Mouse (Mus musculus) cerebellum, adult 9-10 months (tissue): ENCODE measurements around the gene Pop7.

Source experiments
- DNase-seq: peaks from one replicate; pipeline ENCODE4 v3.0.0; 2022

Gene Pop7

GRCm38 (mm10) chr5:137501709-137502666 lies at the start of gene Pop7:
TSS of gene Pop7 (minus strand) at chr5:137502518.
- DNase-seq, result peak; percentile 100

DNA sequence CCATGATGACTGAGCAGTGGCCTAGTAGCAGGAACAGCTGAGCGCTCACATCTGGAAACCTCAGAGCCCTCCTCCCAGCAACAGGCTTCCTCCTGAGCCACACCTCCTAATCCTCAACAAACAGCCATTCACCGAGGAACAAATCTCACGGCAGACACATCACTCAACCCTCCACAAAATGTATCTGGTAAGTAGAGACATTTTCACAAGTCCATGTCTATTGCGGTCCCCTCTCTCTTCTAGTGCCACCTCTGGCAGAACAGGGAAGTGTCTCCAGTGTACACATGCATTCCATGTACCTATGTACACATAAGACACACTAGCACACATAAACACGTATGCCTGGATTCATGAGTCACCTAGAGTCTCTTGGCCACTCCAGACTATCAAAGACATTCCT lies 48.8 kb upstream of the Pop7 start:
- no peak for DNase-seq

DNA sequence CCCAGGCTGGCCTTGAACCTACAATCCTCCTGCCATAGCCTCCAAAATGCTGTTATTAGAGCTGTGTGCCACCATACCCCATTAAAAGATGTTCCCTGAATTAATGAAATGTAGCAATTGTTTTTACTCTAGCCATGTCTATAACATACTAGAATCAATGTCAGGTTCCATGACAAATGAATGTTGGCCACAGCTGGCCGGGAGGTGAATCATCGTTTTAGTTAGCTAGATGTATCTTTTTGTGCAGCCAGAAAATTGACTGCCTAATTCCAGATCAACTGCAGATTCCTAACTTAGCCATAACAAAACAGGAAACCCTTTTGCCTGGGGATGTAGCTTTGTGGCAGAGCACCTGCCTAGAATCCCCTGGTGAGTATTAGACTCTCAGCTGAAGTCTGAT lies 47.5 kb upstream of the Pop7 start:
- DNase-seq, result no peak

DNA sequence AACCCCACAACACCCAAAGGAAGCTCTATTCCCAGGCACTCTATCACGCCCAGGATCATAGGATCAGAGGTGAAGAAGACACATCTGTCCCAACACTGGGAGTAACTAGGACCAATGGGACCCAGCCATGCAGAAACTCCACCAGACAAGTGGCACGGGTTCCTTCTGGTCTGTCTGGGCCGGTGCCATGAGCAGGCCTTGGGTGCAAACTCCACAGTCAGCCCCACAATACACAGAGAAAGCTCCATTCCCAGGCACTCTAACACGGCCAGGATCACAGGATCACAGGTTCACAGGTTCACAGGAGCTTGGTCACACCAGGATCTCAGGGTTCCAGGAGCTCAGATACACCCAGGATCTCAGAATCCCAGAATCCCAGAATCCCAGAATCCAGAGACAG lies 43.3 kb upstream of the Pop7 start:
- peak; percentile 17 for DNase-seq

DNA sequence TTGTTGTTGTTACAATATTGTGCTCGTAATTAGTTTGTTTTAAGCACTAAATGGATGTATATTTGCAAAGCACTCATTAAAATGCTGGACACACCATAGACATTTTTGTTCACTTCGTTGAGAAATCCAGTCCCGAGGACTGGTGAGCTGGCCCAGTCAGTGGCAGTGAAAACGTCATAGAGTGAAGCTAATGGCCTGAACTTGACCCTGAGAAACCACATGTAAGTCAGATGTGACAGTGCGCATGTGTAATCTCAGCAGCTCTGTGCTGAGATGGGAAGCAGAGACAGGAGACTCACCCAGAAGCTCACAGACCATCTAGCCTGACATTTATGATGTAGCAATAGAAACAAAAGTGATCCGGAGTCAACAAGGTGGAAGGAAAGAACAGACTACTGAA lies 42.6 kb upstream of the Pop7 start:
- DNase-seq, result no peak

GRCm38 (mm10) chr5:137541768-137542540 lies 39.6 kb upstream of the Pop7 start:
- DNase-seq, result peak; percentile 91

GRCm38 (mm10) chr5:137540991-137541390 lies 38.7 kb upstream of the Pop7 start:
- DNase-seq, result peak; percentile 24

- peak; percentile 90 for DNase-seq
These were observed 37.0 kb upstream of the Pop7 start for GRCm38 (mm10) chr5:137539291-137539801.

GRCm38 (mm10) chr5:137537461-137537860 lies 35.1 kb upstream of the Pop7 start:
- DNase-seq, result no peak

GRCm38 (mm10) chr5:137535318-137535717 lies 33.0 kb upstream of the Pop7 start:
- DNase-seq, result no peak

DNA sequence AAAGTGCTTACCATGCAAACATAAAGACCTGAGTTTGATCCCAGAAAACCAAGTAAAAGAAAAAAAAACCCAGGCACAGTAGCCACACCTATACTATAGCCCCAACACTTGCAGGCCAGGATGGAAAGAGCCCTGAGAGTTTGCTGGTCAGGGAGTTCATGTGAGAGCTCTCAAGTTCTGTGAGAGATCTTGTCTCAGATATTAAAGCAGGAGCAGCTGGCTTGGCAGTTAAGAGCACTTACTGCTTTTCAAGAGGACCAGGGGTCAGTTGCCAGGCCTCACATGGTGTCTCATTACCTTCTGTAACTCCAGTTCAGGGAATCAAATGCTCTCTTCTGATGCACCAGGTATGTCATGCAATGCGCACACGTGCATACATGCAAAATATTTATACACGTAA lies 32.4 kb upstream of the Pop7 start:
- no peak for DNase-seq

DNA sequence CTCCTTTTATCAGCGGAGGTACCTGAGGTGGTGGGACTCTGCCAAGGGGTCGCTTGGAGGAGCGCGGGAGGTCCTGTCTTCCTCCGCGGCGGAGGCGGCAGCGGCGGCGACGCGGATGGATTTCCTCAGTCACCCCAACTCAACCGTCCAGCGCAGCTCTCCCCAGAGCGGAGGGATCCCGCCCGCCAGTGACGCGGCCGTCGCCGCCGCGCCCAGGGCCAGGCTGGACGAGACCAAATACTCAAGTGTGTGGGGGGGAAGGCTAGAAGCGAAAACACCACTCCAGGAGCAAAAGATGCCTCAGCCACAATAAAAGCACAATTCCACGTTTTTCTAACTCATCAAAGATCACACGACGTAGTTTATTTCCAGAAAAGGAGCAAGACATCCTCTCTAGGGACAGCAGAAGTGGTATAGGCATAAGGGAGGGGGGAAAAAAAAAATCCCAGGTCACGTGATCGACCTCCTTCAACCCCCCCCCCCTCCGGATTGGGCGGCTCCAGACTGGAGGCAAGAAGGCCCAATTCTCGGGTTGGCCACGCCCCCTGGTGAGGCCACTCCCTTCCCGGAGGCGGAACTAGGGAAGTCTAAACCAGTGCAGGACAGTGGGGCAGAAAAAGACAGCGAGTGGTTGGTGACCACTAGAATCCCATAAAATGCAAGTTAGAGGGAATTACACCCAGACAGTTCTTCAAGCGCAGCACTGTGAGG lies 31.0 kb upstream of the Pop7 start, which contains the start of the genes Epo and Gnb2:
Gene Epo (minus strand): TSS at position 126 of the 711 bp plus-strand sequence.
Gene Gnb2 (minus strand): TSS at position 394 of the 711 bp plus-strand sequence.
- peak; percentile 99 for DNase-seq

DNA sequence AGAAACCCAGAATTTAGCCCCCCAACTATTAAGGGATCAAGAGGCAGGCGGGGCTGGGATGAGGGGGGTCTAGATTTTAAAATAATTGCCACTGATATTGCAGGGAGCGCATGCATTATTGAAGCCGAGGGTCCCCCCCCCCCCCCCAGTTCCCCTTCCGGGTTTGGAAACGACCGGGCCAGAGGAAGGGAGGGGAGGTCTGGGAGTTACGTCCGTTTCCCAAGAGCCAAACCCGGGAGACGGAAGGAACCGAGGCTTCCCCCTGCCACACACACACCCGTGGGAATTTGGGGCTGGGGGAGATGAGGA lies 30.4 kb upstream of the Pop7 start:
- no peak for DNase-seq

DNA sequence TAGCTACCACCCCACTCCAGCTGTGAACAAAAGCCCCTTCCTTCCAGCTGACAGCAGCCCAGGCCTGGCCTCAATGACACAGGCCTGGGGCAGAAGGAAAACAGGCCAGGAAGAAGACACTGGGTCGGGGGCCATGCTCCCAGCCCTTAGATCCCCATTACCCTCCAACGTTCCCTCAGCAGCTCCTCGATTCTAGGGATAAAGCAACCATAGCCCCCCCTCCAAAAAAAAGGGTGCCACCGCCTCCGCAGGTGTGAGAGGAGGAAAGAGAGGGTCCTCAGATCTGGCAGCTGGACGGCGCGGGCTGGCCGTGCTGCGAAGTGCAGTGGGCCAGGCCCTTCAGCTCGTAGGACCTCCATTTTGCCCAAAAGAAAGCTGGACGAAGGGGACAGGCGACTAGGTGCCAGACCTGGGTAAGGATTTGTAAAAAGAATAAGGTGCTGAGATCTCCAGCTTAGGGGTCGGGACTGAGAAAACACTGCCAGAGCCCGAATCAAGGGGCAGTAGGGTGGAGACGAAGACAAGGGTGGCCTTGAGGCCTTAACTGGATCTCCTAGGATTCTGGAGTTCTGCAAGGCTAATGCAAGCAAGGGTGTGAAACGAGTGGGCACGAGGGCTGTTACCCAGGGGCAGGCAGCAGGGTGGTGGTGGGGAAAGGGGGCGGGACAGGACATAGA lies 30.0 kb upstream of the Pop7 start:
- peak; percentile 70 for DNase-seq

- DNase-seq, result peak; percentile 78
These were observed 29.3 kb upstream of the Pop7 start for GRCm38 (mm10) chr5:137531414-137532130.

DNA sequence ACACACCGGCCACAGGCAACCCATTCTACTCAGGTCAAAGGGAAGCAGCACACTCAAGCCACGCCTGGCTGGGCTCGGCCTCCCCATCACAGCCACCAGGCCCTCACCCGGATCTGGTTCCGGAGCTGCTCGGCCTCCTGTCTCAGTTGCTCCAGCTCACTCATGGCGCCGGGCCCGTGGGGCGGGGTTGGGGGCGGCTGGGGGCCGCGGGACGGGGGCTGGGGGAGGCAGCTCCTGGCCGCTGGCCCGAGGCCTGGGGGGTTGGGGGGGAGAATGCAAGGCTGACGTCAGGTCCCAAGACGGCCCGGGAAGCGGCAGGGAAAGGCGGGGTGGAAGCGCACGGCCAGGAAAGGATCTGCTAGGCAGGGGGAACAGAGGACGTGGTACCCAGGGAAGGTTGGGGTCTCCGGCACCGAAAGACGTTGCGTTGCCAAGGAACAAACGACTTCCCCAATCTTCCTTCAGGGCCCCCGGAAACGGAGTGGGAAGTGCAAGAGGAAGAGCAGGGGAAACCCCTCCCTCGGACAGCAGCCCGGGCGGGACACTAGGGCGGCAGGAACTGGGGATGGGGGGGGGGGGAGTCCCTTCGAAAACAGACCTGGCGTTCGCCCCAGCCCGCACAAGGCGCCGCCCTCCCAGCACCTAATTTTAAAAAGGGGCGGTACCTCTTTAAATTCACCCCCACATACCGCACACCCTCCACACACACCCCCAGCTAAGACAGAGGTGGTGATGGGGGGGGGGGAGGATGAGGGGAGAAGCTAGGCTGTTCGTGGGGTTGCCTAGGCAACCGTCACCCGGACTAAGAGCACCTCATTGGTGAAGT lies 28.5 kb upstream of the Pop7 start:
- DNase-seq, result peak; percentile 74

GRCm38 (mm10) chr5:137530075-137530474 lies 27.8 kb upstream of the Pop7 start:
- no peak for DNase-seq

DNA sequence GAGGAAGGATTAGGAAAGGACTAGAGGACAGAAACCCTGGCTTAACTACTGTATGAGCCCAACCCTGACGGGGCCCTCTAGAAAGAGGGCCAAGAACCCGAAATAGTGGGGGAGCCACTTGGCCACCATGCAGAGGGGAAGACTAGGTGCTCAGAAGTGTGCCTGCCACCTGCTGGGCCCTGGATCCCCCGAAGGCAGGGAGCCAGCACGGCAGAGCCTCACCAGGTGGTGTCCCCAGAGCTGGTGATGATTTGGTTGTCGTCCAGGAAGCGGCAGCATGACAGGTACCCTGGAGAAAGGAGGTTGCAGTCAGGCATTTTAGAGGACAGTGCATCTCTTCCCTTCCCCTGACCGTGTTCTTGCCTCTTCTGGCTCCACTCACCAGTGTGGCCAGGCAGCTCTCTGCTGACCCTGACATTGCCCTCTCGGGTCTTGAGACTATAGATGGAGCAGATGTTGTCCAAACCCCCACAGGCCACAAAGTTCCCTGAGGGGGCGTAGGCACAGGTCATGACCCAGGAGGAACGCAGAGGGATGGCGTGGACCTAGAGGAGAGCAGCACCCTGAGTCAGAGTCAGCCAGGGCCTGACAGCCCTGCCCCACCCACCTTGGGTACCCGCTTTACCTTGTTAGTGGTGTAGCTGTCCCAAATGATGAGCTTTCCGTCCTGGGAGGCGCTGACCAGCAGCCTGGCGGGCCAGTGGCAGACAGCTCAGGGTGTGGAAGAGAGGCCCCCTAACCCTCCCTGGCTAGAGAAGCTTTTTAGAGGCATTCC lies 27.1 kb upstream of the Pop7 start:
- no peak for DNase-seq

GRCm38 (mm10) chr5:137528247-137528968 lies 26.1 kb upstream of the Pop7 start:
- DNase-seq, result no peak
